Mouse (Mus musculus) lung, postnatal 0 days (tissue): ENCODE measurements around the gene Dnajc1.

Source experiments
- CTCF ChIP-seq: IDR thresholded peaks from 2 replicates; pipeline ENCODE4 v1.5.1; 2016; ENCODE audit warnings: antibody characterized with exemption, mild to moderate bottlenecking
- EP300 ChIP-seq: IDR thresholded peaks from 2 replicates; pipeline ENCODE4 v1.6.1; 2016; ENCODE audit warnings: antibody characterized with exemption, mild to moderate bottlenecking, control low read depth

- TF ChIP-seq CTCF (peak; percentile 22; the same call in 1 of the 2 replicates), EP300 (no peak)
Observed at GRCm38 (mm10) chr2:18285175-18285574, 107.5 kb downstream of the Dnajc1 start.
